Mouse (Mus musculus): ENCODE results near the gene Ubtd2.
A peak's percentile ranks its signal among the peaks of the same experiment; 100 is the strongest.

Ubtd2 gene

GRCm38 (mm10) chr11:32454800-32455506, at the start of gene Ubtd2:
TSS of gene Ubtd2 (plus strand) at chr11:32455370.
- peak; percentile 95 to 96 for DNase-seq (ENCODE audit: low spot score in 2 of 2)

GRCm38 (mm10) chr11:32407863-32408262, 47.3 kb upstream of the Ubtd2 start:
- no peak for DNase-seq (ENCODE audit: low spot score in 2 of 2)

- no peak for DNase-seq (ENCODE audit: low spot score in 2 of 2)
Observed at GRCm38 (mm10) chr11:32409052-32409451, 46.1 kb upstream of the Ubtd2 start.

DNA sequence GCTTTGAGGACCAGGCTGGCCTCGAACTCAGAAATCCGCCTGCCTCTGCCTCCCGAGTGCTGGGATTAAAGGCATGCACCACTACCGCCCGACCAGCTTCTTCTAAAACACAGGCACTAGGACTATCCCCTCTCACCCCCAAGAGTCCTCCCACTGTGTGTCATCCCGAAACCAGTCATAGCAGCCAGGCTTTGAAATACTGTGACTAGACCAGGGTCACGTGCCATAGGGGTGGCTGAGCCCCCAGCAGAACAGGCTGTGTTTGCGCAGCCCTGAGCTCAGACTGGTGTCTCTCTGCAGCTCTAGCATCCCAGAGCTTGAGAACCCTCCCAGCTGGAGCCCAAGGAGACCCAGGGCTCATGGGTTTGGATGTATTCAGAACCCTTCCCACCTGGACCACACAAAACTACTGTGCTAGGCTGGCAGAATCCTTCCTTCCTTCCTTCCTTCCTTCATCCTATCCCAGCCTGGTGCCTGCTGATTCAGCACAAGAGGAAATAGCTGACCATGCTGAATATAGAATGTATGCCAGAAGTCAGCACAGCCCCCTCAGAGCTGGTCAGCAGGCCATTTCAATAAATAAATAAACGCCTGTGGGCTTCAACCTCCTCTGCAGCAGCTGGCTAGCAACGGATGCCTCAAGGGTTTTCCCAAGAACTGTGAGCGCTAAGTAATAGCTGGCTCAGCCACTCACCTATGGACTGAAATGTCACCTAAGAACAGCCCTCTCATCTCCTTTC, 45.2 kb upstream of the Ubtd2 start:
- no peak for DNase-seq (ENCODE audit: low spot score in 2 of 2)

DNA sequence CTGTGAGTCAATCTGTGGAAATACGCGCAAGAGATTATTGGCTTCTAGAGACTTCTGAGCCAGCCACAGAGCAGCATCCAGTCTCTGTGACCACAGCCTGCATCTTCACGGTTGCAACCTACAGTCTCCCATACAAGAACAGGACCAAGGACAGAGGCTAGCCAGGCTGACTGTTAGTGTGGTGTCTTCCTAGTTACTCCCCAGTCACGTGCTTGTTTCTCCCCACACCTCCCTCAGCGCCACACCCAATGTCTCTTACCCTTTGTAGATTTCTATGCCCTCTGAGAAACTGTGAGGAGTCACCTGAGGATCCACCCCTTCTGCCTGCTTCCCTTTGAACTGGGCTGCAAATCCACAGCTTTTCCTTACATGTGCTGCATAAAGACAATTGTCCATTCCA, 35.2 kb upstream of the Ubtd2 start:
- no peak for DNase-seq (ENCODE audit: low spot score in 2 of 2)

- DNase-seq (ENCODE audit: low spot score in 2 of 2): no peak
Observed at GRCm38 (mm10) chr11:32423311-32423710, 31.9 kb upstream of the Ubtd2 start.

DNA sequence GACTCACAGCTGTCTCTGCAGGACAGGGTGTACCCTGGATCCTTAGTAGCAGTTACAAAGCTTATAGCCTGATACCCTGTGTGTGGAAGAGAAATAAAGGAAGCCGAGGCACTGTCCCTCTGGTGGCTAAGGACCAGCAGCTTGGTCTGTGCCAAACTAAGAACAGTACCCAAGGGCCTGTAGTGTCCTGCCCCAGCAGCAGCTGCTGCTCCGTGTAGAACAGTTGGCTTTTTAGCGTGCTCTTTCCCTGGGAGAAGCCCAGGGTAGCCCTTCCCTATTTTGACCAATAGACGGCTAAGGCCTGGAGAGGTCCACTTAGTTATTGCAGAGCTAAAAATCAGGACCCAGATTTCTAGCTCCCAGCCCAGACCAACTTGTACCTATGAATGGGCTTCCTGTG, 30.6 kb upstream of the Ubtd2 start:
- DNase-seq (ENCODE audit: low spot score in 2 of 2): no peak

DNA sequence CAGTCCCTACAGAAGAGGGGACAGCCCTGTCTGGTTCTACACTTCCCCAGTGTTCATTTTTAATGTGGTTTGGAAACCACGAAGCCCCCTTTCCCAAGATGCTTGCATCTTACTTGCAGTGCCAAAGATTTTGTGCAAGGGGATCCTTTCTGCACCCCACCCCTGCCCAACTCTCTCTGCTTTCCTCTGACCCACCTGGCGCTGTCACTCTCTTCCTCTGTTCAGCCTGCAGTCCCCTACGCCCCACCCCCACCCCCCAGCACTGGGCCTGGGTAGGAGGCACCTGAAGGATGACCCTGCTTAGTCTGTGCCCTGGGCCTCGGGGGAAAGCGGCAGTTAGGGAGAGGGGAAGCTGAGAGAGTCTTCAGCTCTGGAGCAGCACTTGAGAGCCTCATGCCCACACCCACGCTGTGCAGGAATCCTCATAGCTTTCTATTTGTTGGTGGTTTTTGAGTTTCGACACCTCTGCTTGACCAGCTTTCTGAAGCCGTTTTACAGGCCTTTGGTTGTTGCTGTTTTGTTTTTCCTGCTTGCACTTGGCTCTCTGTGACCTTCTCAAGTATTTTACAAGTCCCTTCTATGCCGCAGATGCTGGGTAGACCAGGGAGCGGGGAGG, 30.0 kb upstream of the Ubtd2 start:
- DNase-seq (ENCODE audit: low spot score in 2 of 2): no peak

DNA sequence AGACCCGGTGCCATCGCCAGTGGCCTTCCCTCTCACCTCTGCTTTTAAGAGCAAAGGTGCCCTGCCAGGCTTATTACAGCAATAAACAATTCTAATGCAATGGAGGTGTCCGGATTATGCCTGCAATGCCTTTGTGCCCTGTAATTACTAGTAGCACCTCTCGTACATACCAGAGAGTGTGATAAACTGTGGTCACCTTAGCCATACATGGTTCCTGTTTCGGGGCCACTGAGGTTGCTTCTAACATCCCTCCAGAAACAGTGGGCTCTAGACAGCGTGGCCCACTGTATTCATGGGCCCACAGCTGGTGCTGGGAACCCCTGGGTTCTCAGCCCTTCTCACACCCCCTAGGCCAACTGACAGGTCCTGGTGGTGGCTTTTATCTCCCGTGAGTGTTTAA, 27.6 kb upstream of the Ubtd2 start:
- DNase-seq (ENCODE audit: low spot score in 2 of 2): no peak

DNA sequence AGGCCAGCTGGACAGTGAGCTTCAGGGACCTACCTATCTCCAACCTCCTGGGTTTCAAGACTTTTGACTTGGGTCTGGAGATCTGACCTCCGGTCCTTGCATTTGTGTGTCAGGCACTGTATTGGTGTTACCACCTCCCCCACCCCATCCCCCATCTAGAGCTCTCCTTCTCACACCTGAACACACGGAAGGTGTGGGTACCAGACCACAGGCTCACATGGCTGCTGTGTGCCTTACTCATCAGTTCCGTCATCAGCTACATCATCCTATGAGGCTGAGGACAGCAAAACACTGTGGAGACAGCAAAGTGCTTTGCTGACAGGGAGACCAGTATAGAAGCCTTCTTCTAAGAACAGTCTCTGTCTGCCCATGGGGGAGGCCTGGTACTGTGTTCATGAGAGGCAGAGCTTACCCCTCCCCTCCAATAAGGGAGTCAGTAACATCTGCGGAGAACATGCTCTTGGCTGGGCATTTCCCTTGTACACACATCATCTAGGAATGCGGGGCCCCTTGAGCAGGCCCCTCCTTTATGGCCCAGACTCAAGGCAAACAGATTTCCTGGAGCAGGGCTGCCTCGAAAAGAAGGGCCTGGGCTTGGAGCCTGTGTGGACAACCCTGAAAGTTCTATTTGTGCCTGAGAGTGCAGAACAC, 19.6 kb upstream of the Ubtd2 start:
- no peak for DNase-seq (ENCODE audit: low spot score in 2 of 2)

DNA sequence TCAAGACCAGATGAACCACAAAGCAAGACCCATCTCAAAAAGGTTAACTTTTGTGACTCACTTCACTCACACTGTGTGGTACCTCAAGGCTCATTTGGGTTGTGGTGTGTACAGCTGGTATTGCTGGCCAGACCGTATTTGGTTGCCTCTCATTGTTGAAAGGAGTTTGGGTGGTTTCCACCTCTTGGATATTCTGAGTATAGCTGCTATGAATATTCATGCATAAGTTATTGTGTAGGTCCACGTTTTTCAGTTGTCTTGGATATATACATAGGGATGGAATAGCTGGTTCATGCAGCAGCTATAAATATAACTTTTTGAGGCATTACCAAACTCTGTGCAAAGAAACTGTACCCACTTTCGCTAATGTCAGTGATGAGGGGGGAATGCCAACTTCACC, 12.6 kb upstream of the Ubtd2 start:
- peak in 1 of 2 experiments; percentile 19 for DNase-seq (ENCODE audit: low spot score in 2 of 2)

GRCm38 (mm10) chr11:32444266-32444665, 10.9 kb upstream of the Ubtd2 start:
- DNase-seq (ENCODE audit: low spot score in 2 of 2): no peak

GRCm38 (mm10) chr11:32445135-32445534, 10.0 kb upstream of the Ubtd2 start:
- DNase-seq (ENCODE audit: low spot score in 2 of 2): no peak

GRCm38 (mm10) chr11:32445637-32446226, 9.4 kb upstream of the Ubtd2 start:
- DNase-seq (ENCODE audit: low spot score in 2 of 2): no peak

GRCm38 (mm10) chr11:32450216-32450615, 5.0 kb upstream of the Ubtd2 start:
- DNase-seq (ENCODE audit: low spot score in 2 of 2): peak; percentile 30 to 41

DNA sequence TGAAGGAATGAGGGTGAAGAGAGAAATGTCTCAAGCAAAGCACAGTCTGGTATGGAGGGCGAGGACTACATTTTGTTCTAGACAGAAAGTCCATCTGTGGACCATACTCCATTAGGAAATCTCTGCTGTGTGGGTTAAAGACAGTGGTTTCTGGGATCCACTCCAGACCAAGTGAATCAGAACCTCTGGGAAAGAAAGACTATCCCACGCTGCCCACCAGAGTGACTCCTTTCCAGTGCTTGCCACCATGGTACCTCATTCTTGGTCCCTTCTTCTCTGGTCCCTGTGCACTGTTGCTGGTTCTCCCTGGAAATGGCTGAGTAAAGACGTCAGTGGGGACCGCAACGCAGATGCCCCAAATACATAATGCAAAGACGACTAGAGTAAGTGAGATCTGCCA, 3.9 kb upstream of the Ubtd2 start:
- DNase-seq (ENCODE audit: low spot score in 2 of 2): peak in 1 of 2 experiments; percentile 21

DNA sequence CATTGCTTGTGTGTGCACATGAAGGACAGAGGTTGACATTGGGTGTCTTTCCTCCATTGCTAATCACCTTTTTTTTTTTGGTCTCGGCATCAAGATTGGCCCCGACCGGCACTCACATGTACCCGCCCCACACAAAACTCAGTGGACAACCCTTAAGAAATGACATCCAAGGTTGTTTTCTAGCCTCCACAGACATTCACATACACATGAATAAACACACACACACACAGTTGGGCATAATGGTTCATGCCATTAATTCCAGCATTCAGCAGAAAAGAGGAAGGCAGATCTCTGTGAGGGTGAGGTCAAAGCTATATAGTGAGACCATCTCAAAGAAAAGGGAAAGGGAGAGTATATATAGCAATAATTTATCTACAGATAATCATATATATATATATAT, 2.4 kb upstream of the Ubtd2 start:
- DNase-seq (ENCODE audit: low spot score in 2 of 2): no peak

DNA sequence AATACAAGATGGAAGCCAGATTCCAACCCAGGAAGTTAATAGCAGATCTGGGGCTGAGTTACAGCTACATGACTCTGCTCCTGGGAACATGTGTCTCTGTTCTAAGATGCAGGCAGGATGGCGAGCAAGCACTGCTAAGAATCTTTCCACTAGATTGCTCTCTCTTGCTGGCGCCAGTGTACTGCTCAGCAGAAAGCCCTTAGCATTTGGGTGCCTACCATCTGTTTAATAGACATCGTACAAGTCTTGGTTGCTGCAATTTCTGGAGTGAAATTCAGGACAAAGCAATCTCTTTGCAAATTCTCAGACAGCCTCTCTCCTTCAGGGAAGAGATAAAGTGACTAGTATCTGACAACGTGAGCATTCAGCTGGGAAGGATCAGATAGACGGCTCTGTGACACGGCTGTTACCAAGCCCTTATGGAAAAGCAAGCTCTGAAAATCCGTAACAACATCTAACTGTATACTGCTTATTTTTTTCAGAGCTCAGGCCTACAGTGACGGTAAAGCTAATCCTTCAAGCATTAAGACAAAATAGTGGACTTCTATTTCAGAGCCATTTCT, 1.7 kb upstream of the Ubtd2 start:
- DNase-seq (ENCODE audit: low spot score in 2 of 2): peak; percentile 30 to 63

- DNase-seq (ENCODE audit: low spot score in 2 of 2): no peak
Observed at GRCm38 (mm10) chr11:32454231-32454799, 855 bp upstream of the Ubtd2 start.

DNA sequence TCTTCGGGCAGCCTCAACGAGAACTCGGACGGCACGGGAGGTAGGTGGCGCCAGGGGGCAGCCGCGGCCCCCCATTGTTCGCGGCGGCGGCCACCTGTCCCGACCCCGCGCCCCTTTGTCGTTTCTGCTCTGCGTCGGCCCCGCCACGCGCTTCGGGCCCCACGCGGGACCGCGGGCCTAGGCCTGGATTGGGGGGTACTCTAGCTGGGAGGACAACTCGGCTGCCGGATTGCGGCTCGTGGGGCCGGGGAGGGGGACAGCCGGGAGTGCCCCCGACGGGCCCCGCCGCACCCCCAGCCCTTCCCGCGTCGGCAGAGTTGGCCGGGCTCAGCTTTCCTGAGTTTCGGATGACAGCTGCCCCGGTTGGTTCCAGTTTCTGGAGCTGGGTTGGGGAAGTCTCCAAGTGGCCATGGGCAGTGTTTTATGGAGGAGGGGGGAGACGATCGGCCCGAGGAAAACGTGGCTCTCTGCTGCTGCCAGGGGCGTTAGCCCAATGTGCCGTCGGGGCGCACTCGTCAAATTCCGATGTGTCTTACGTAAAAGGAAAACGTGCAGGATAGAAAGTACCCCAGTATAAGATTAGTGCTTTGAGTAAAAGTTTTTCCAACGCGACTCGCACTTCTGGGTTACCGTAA, 454 bp downstream of the Ubtd2 start:
- peak in 1 of 2 experiments; percentile 26 for DNase-seq (ENCODE audit: low spot score in 2 of 2)

DNA sequence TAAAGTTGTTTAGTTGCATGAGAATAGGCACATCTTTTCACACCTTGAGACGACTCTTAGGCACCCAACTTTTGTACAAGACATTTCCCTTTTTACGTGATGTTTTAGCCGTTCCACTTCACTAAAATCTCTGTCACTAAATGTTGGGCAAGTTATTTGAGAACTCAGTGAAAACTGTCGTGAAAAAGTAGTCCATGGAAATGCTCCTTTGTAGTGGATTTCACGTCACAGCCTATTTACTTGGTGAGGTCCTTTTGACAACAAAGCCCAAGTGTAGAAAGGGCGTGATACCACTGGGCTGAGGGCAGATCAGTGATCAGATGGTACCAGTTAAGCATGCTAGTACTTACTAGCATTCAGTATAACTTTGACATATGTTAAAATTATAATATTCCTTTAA, 1.2 kb downstream of the Ubtd2 start:
- no peak for DNase-seq (ENCODE audit: low spot score in 2 of 2)
